Mouse (Mus musculus): ENCODE measurements around the gene Htr3a. TPM values are rescaled to one million over a fixed set of nuclear protein-coding genes. Genes with fewer than 3 reads are reported as not detected.

The Htr3a gene
- polyA plus RNA-seq (2017; shearing (Covaris generic)) = not detected

DNA sequence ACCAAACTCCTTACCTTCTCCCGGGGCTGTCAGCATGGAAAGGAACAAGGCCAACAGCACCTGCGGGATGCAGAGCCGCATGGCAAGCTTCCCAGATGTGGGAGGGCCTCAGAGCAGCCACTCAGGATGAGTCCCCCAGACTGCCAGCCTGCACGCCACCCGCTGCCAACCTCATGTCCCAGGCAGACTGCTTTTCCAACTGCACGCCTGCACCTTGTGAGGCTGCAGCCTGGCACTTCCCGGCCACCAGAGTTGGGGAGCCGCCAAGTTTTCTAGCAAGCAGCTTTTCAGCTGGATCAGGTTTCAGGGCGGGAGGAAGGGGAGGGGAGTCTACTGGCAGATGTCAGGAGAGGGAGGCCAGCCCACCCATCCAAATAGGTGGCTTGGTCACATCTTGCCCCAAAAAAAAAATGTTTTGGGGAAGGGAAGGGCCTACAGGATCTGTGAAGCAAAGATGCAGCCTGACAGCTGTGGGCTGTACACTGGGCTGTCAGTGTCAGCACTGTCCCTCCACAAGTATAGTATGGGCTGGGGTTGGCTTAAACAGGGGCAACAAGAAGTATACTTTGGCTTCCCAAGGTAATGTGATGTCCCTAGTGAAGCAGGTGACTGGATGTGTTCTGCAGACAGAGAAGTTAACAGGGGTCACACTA, at the start of gene Htr3a:
Htr3a (minus strand) TSS at position 215 of the 653 bp plus-strand sequence.
- ATAC-seq = no peak

DNA sequence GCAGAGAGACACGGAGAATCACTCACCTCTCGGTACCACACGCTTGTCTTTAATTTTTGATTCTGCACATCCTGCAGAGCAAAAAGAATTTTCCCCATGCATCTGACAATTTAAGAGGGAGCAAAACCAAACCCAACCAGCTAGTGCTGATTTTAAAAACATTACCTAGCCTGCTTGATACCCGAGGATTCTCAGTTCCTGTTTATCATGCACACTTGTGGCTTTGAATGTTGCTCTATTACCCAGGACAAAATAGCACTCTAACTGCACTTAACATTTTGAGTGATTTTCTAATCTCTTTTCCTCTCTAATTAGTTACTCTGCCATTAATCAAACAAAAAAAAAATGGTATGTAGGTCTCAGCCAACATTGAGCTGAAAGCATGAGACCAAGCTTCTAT, 36.7 kb upstream of the Htr3a start:
- ATAC-seq = no peak

GRCm38 (mm10) chr9:48942349-48942748, 31.4 kb upstream of the Htr3a start:
- no peak for ATAC-seq

- no peak for ATAC-seq
Measured at GRCm38 (mm10) chr9:48929436-48929835, 18.5 kb upstream of the Htr3a start.

GRCm38 (mm10) chr9:48928781-48929180, 17.9 kb upstream of the Htr3a start:
- ATAC-seq = no peak

GRCm38 (mm10) chr9:48916011-48916788, 5.3 kb upstream of the Htr3a start:
- no peak for ATAC-seq

GRCm38 (mm10) chr9:48904421-48904820, 6.5 kb downstream of the Htr3a start:
- ATAC-seq = no peak

GRCm38 (mm10) chr9:48903766-48904165, 7.1 kb downstream of the Htr3a start:
- no peak for ATAC-seq

DNA sequence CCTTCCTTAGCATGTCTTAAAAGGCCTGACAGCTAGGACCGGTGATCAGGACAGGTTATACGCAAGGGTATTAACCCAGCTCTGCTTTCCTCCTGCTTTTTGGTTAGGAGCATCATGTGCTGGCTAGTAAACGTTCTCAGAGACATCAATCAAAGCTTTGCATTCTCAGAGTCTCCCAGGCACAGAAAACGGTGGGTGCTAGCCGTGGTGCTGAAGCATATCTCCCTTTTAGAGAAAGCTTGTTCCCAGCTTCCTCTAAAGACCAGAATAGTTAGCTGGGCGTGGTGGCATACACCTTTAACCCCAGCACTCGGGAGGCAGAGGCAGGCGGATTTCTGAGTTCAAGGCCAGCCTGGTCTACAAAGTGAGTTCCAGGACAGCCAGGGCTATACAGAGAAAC, 12.3 kb downstream of the Htr3a start:
- ATAC-seq = no peak

GRCm38 (mm10) chr9:48895819-48896536, 14.9 kb downstream of the Htr3a start:
- no peak for ATAC-seq

GRCm38 (mm10) chr9:48894755-48895154, 16.1 kb downstream of the Htr3a start:
- ATAC-seq = no peak

GRCm38 (mm10) chr9:48893986-48894385, 16.9 kb downstream of the Htr3a start:
- ATAC-seq = no peak

DNA sequence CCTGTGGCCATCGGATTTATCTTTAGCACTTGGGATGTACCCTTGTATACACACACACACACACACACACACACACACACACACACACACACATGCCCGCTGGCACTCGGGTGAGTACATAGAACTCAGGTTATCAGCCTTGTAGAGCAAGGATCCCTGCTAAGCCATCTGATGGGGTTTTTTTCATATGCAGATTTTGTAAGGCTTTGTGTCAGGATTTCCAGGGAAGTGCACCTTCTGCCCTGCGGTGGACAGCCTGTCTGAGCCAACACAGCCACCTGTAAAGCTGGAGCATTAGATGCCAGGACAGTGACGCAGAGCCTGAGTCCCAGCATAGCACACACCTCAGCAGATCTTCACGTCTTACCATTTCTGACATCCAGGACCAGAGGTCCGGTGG, 21.8 kb downstream of the Htr3a start:
- ATAC-seq = no peak

DNA sequence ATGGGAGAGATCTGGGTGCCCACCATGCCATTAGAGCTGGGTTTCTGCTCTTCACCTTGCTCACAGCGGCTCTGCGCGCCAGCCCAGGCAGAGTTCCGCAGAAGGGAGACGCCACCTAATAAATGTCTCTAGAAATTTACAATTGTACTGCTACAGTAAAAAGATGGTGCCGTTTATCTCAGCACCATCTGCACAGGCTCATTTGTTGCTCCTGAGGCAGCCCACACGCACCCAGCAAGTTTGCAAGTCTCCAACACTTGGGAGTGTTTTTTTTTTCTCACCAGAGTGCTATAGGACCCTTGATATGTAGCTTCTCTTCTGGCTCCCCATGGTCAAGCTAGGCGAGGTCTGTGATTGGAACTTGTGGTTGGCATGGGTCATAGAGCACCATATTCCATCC, 38.0 kb downstream of the Htr3a start:
- ATAC-seq = no peak

- no peak for ATAC-seq
Measured at GRCm38 (mm10) chr9:48866523-48867121, 44.3 kb downstream of the Htr3a start.

GRCm38 (mm10) chr9:48865235-48865634, 45.7 kb downstream of the Htr3a start:
- no peak for ATAC-seq

GRCm38 (mm10) chr9:48861481-48861880, 49.4 kb downstream of the Htr3a start:
- ATAC-seq = no peak

DNA sequence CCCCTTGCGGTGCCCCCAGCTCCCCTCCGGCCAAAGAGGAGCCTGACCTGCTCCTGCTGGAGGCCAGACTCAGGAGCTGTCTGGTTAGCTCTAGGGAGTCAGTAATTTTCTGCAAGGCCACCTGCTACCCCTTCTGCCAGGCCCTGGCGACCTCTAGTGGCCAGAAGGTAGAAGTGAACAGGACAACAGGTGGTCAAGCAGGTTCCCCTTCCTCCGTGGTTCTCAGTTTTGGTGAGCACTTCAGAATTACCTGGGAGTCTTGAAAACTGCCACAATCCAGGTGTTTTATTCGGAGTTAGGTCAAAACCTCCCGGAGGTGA, 50.4 kb downstream of the Htr3a start:
- ATAC-seq = no peak

DNA sequence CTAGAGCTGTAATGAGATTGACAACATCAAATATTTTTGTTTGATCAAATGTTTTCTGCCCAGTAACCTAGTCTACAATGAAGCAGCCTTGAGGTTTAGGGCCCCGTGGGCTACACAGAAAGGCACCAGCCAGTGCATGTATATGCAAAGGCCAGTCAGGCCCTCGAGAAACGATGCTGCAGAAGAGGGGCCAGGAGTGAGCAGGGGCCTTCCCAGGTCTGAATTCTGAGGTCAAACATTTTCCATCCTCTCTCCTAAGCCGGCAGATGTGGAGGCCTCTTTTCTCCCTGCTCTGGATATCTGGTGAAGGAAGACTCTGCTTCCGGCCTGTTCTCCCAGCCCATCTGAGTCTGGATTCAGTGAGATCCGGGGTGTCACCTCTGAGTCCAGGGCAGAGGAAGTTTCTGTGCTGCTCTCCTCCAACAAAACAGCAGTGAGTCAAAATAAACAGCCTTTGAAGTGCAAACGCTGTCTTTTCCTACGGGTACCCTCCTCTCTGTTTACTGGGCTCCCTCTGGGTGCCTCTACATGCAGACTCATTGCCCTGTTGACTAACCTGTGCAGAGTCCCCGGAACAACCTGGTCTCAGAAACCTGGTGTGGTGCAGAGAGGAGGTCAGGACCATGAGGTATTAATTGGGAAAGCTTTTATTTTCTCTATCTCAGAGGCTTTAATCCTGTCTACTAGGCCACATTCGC, 50.9 kb downstream of the Htr3a start:
- no peak for ATAC-seq

GRCm38 (mm10) chr9:48857944-48858343, 53.0 kb downstream of the Htr3a start:
- ATAC-seq = no peak

GRCm38 (mm10) chr9:48856240-48856639, 54.7 kb downstream of the Htr3a start:
- no peak for ATAC-seq

GRCm38 (mm10) chr9:48849531-48849930, 61.4 kb downstream of the Htr3a start:
- no peak for ATAC-seq

All from activated CD4-positive, CD25-positive, alpha-beta regulatory T cell, adult 4 months (primary cell).